Mouse (Mus musculus): ENCODE data around the gene Dnah17.

DNA sequence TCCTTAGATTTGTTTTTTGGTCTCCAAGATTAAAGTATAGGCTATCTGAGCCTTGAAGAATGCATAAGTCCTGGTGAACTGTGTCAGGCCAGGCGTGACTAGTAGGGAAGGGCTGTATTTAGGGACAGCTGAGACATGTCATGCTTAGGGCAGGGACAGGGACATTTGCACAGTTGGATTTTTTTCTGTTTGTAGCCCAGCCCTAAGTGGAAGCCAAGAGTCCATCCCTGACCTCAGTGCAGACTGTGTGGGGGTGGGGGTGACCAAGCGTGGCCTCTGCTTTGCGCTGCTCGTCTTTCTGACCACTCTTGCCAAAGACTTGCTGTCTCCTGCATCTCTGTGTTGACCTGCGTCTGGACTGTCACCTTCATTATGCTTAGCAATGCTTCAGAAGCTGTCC is 126.2 kb downstream of the Dnah17 start:
- TF ChIP-seq CTCF (conservative IDR thresholded peaks at IDR 0.05; ENCODE audit: low read length) (no peak), POU5F1 (IDR thresholded peaks at IDR 0.05; ENCODE audit: borderline replicate concordance, low read length) (no peak)
